Mouse (Mus musculus): ENCODE data around the gene Cit.
A peak's percentile ranks its signal among the peaks of the same experiment; 100 is the strongest.

Gene Cit

DNA sequence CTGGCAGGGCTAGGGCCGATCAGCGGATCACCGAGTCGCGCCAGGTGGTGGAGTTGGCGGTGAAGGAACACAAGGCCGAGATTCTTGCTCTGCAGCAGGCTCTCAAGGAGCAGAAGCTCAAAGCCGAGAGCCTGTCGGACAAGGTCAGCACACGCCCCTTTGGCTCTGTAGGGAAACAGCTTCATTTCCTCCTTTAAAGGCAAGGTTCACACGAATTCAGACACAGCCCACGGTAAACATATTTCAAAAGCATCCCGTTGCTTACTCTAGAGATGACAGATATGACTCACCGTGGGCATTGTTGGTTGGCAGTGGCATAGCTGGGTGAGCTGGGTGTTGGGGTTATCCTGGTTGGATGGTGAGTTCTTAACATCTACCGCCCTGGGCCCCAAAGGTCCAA lies 126.2 kb downstream of the Cit start:
- no peak for DNase-seq (ENCODE audit: low spot score)

DNA sequence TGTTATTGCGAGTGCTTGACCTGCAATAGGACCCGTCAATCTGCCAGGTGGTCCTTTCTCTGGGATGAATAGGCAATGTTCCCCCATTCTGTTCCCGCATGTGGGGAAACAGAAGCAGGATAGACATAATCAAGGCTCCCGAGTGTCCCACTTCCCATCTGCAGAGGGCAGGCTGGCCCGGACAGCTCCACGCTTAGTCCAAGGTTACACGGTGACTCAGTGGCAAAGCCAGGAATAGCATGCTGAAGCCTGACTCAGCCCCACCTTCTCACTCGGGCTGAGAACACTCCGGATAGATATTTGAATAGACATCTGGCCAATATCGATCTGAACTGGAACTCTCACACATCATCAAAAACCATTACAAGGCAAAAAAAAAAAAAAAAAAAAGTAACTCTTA lies 130.6 kb downstream of the Cit start:
- no peak for DNase-seq (ENCODE audit: low spot score)

GRCm38 (mm10) chr5:115976446-115976845 lies 131.4 kb downstream of the Cit start:
- peak; percentile 52 for DNase-seq (ENCODE audit: low spot score)

- no peak for DNase-seq (ENCODE audit: low spot score)
These were observed 132.2 kb downstream of the Cit start for GRCm38 (mm10) chr5:115977266-115977665.

DNA sequence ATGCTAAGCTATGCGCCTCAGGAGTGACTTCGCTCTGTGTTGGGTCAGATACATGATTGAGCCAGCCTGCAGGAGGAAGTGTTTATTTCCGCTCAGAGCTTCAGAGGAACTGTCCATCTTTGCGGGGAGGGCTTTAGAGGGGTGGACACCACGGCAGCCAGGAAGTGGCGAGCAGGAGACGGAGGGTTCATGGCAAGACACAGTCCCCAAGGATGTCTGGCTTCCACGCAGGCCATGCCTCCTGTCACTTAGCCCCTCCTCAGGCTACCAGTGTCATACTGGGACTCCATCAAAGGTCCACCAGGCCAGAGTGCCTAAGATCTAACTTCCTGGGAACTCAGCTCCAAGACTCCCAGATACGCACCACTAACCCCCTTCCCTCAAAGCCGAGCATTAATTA lies 132.7 kb downstream of the Cit start:
- no peak for DNase-seq (ENCODE audit: low spot score)

- no peak for DNase-seq (ENCODE audit: low spot score)
These were observed 133.2 kb downstream of the Cit start for GRCm38 (mm10) chr5:115978255-115978654.

DNA sequence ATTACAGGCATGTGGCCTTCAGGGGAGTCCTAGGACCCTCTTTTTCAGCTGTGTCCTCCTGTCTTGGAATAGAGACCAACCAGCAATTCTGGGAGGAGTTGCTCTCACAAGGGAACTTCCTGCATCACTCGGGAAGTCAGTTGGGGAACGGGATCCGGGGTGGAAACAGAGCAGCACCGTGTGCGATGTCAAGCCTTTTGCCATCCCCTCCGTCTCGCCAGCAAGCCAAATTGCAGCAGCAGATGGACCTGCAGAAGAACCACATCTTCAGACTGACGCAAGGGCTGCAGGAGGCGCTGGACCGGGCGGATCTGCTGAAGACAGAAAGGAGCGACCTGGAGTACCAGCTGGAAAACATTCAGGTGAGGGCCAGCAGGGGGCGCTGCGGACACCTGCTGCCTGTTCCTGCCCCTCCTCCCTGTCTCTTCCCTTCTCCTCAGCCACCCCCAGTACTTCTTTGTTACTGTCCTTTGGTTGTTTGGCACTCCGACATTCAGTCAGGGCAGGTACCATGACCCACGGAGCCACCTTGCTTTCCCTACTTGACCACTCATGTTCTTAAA lies 134.1 kb downstream of the Cit start:
- DNase-seq (ENCODE audit: low spot score): no peak

GRCm38 (mm10) chr5:115980537-115980936 lies 135.5 kb downstream of the Cit start:
- DNase-seq (ENCODE audit: low spot score): no peak

- DNase-seq (ENCODE audit: low spot score): no peak
These were observed 137.7 kb downstream of the Cit start for GRCm38 (mm10) chr5:115982671-115983373.

GRCm38 (mm10) chr5:115984392-115984791 lies 139.3 kb downstream of the Cit start:
- no peak for DNase-seq (ENCODE audit: low spot score)

DNA sequence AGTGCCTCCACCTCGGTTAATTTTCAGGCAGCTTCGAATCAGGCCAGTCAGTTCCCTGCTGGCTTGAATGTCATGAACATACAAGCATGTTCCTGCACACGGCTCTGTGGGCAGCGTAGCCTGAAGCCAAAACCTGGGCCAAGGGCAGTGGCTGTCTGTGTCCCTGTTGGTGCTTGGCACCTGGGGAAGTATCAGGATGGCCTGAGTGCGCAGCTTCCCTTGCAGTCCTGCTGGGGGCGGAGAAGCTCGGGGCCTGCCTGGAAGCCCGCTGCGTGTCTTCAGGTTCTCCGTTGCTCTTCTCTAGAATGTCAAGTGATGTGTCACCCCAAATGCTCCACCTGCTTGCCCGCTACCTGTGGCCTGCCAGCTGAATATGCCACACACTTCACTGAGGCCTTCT lies 140.0 kb downstream of the Cit start:
- DNase-seq (ENCODE audit: low spot score): no peak

GRCm38 (mm10) chr5:115987284-115987683 lies 142.2 kb downstream of the Cit start:
- DNase-seq (ENCODE audit: low spot score): no peak

DNA sequence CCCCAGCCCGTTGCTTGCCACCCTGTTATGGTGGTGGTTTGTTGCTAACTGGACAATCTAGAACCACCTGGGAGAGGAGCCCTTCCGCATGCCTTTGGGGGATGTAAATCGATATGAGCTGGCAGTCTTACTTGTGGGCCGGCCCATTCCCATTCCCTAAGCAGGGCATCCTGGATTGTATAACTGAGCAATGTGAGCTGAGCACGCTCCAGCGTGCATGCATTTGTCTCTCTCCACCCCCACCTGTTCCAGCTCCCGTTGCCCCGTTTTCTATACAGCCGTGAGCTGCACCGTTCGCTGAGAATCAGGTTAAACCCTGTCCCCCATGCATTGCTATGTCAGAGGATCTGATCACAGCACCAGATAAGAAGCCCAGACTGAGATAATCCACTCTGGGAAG lies 146.6 kb downstream of the Cit start:
- DNase-seq (ENCODE audit: low spot score): no peak

DNA sequence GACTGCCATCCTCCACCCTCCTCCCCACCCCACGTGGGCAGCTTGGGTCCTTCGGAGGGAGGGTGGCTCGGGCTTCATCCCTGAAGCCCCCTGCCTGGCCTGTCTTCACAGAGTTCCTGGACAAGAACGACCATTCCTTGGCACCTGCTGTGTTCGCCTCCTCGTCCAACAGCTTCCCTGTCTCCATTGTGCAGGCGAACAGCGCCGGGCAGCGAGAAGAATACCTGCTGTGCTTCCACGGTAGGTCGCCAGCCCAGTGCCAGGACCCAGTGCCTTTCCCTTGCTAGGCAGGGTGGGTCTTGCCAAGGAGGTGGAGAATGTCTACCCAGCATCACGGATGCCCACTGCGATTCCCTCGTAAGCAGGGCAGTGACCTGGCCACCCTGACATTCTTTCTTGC lies 149.0 kb downstream of the Cit start:
- no peak for DNase-seq (ENCODE audit: low spot score)

DNA sequence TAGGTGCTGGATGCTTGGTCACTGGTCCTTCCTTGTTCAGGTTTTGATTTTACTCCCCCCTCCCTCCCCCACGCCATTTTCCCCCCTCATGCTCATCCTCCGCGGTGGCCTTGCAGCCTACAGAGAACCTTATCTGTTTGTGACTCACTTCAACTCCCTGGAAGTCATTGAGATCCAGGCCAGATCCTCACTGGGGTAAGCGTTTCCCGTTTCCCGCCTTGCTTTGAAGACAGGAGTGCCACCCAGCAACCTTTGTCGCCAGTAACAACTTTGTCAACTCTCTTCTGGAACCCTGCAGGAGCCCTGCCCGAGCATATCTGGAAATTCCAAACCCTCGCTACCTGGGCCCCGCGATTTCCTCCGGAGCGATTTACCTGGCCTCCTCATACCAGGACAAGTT lies 152.3 kb downstream of the Cit start:
- DNase-seq (ENCODE audit: low spot score): no peak

- no peak for DNase-seq (ENCODE audit: low spot score)
These were observed 158.1 kb downstream of the Cit start for GRCm38 (mm10) chr5:116003154-116003553.

- DNase-seq (ENCODE audit: low spot score): no peak
These were observed 158.7 kb downstream of the Cit start for GRCm38 (mm10) chr5:116003825-116004224.

DNA sequence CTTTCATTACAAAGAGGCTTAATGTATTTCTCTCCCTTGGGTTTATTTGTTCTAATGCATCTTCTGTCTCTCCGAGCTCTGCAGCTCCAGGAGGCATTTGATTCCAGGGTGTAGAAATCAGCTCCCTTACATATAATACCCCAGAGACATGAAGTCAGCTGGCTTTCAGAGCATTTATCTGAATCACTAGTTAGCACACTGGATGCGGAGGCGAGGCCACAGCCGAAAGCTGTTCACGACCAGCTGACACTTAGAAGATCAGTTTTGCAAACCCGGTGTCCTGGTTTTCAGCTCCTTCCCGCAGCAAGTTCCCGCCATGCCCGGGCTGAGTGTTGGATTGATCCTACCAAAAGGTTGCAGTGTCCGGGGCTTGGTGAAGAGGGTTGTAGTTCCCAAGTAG lies 159.2 kb downstream of the Cit start:
- no peak for DNase-seq (ENCODE audit: low spot score)

GRCm38 (mm10) chr5:116006324-116007099 lies 161.4 kb downstream of the Cit start:
- DNase-seq (ENCODE audit: low spot score): no peak

GRCm38 (mm10) chr5:116007723-116008122 lies 162.6 kb downstream of the Cit start:
- no peak for DNase-seq (ENCODE audit: low spot score)

- no peak for DNase-seq (ENCODE audit: low spot score)
These were observed 164.2 kb downstream of the Cit start for GRCm38 (mm10) chr5:116009091-116009851.

DNA sequence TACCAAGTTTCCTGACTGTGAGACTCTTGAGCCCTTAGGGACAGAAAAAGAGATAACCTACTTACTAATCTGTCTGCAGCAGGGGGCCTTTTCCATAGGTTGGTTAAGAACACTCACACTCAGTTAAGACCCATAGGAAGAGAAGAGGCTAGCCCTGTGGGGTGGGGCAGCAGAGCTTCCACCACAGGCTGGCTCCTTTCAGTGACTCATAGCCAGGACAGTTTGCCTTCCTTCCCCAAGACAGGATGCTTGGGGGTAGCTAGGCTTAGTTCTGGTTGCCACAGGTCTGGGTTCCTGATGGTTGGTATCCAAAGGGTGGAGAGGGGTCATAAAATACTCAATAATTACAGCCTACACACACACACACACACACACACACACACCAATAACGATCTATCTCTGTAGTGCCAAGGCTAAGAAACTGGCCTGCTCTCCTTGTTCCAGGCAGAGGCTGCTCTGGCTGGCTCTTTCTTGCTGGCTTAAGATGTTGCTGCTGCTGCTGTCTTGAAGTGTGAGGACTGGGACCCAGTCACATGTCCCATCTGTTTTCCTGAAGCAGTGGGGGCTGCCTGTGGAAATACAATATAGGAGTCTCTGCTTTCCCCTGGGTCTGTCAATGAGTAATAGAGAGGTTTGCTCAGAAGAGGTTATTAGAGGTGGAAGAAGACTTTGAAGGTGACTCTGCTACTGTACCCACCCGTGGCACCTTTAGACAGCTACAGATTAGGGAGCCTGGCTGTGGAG lies 165.0 kb downstream of the Cit start:
- no peak for DNase-seq (ENCODE audit: low spot score)

Measured in testis, postnatal 14 days (tissue).